Mouse (Mus musculus): Measurements from ENCODE around the gene Gm9774. TPM values are rescaled to one million over a fixed set of nuclear protein-coding genes. Genes with fewer than 3 reads are reported as not detected.

Gm9774 gene
- polyA plus RNA-seq, 1 experiment from 2014 or later: 9.1 TPM

DNA sequence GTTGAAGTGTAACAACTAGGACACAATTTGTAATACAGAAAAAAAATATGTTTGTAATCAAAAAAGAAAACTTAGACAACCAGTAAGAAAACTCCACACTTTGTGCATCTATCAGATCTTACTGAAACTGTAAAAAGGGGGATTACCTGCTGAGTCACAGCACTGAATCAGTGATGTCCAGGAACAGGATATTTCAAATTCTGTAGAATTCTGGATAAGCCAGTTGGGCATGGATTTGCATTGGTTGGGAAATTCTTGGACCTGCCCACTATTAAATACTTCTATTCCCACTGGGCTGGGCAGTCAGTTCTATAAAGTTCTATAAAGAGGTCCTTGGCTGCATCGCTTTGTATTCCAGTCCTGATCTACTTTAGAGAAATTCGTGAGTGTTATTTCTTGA, 11.4 kb downstream of the Gm9774 start, which contains the start of gene Sprr2j-ps:
TSS of gene Sprr2j-ps (plus strand) at position 301 of the 400 bp plus-strand sequence.
- no peak for DNase-seq (ENCODE audit: low spot score)
- Histone ChIP-seq H3K27me3 (replicated peaks; ENCODE audit: control insufficient read depth, insufficient read depth, low read length) (no peaks in the 10 kb centered on the region), H3K27ac (ENCODE audit: low read depth, low read length) (no peak within 1 kb of the TSS), H3K9me3 (ENCODE audit: control insufficient read depth, low read length) (no peaks in the 10 kb centered on the region), H3K9ac (ENCODE audit: low read depth, low read length) (no peak within 1 kb of the TSS), H3K36me3 (ENCODE audit: control insufficient read depth, insufficient read depth, low read length) (no peaks in the 10 kb centered on the region), H3K4me3 (ENCODE audit: low read depth, low read length) (no peak within 1 kb of the TSS), H3K4me1 (replicated peaks; ENCODE audit: control insufficient read depth, insufficient read depth, low read length) (no peaks in the 10 kb centered on the region), H3K4me2 (no peak within 1 kb of the TSS)
- 87% methylated on average over 2 of the region's 2 CpGs for WGBS
- no peak for ATAC-seq (replicated peaks; ENCODE audit: low FRiP score)

DNA sequence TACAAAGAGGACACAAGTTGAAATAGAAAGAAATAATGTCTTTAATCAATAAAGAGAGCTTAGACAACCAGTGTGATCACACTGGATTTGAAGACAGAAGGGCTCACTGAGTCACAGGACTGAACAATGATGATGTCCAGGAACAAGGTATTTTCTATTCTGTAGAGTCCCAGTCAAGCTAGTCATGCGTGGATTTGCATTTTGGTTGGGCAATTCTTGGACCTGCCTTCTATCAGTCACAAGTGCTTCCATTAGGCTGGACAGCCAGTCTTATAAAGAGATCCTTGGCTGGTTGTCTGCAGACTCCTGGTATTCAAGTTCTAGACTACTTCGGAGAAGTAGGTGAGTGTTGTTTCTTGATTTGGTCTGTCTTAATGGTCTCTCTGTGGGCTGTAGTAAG, 21.5 kb downstream of the Gm9774 start, which contains the start of gene Sprr2i:
TSS of gene Sprr2i (plus strand) at position 301 of the 400 bp plus-strand sequence.
- WGBS: 85% methylated on average over 2 of the region's 2 CpGs
- Histone ChIP-seq H3K4me3 (ENCODE audit: low read depth, low read length) (no peak within 1 kb of the TSS), H3K36me3 (ENCODE audit: control insufficient read depth, insufficient read depth, low read length) (no peaks in the 10 kb centered on the region), H3K4me1 (replicated peaks; ENCODE audit: control insufficient read depth, insufficient read depth, low read length) (no peaks in the 10 kb centered on the region), H3K27me3 (replicated peaks; ENCODE audit: control insufficient read depth, insufficient read depth, low read length) (no peaks in the 10 kb centered on the region), H3K27ac (ENCODE audit: low read depth, low read length) (no peak within 1 kb of the TSS), H3K9ac (ENCODE audit: low read depth, low read length) (no peak within 1 kb of the TSS), H3K9me3 (ENCODE audit: control insufficient read depth, low read length) (no peaks in the 10 kb centered on the region), H3K4me2 (no peak within 1 kb of the TSS)
- DNase-seq (ENCODE audit: low spot score) (no peak), ATAC-seq (replicated peaks; ENCODE audit: low FRiP score) (no peak)

DNA sequence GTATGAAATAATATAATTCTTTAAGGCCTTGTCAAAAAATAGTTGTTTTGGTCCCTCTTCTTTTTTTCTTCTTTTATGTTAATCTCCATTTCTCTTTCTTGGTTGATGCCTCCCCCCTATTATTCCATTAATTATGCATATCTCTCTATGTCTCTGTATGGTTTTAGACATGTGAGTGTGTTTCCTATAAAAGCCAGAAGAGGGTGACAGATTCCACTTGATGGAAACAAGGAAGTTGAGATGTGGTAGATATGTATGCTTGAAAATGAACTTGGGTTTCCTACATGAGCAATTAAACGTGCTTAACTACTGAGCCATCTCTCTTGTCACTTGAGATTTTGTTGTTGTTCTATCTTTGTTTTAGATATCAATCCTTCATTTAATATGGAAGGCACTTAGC, 34.9 kb downstream of the Gm9774 start:
- WGBS: 42% methylated on average over 1 of the region's 1 CpGs
- Histone ChIP-seq H3K36me3 (ENCODE audit: control insufficient read depth, insufficient read depth, low read length) (no peaks in the 10 kb centered on the region), H3K4me1 (replicated peaks; ENCODE audit: control insufficient read depth, insufficient read depth, low read length) (no peaks in the 10 kb centered on the region), H3K4me2 (no peak overlapping the region), H3K27ac (ENCODE audit: low read depth, low read length) (no peak overlapping the region), H3K9me3 (ENCODE audit: control insufficient read depth, low read length) (no peaks in the 10 kb centered on the region), H3K4me3 (ENCODE audit: low read depth, low read length) (no peak overlapping the region), H3K27me3 (replicated peaks; ENCODE audit: control insufficient read depth, insufficient read depth, low read length) (no peaks in the 10 kb centered on the region), H3K9ac (ENCODE audit: low read depth, low read length) (no peak overlapping the region)
- DNase-seq (ENCODE audit: low spot score) (no peak), ATAC-seq (replicated peaks; ENCODE audit: low FRiP score) (no peak)

DNA sequence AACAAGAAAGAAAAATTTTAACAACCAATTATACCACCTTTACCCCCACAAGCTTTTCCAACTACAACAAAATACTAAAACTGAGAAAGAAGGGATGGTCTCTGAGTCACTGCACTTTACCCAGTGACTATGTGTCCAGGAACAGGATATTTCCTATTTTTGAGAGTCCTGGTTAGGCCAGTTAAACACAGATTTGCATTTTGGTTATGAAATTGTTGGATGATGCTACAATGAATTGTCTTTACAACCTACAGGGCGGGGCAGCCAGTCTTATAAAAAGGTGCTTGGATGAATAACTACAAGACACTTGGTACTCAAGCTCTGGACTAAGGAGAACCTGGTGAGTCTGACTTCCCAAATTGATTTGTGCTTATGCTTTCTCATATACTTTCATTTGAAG, 43.8 kb downstream of the Gm9774 start, which contains the start of gene Sprr2h:
TSS of gene Sprr2h (plus strand) at position 301 of the 400 bp plus-strand sequence.
- Histone ChIP-seq H3K9ac (ENCODE audit: low read depth, low read length) (no peak within 1 kb of the TSS), H3K4me2 (no peak within 1 kb of the TSS), H3K4me1 (replicated peaks; ENCODE audit: control insufficient read depth, insufficient read depth, low read length) (no peaks in the 10 kb centered on the region), H3K9me3 (ENCODE audit: control insufficient read depth, low read length) (no peaks in the 10 kb centered on the region), H3K36me3 (ENCODE audit: control insufficient read depth, insufficient read depth, low read length) (no peaks in the 10 kb centered on the region), H3K27ac (ENCODE audit: low read depth, low read length) (no peak within 1 kb of the TSS), H3K4me3 (ENCODE audit: low read depth, low read length) (no peak within 1 kb of the TSS), H3K27me3 (replicated peaks; ENCODE audit: control insufficient read depth, insufficient read depth, low read length) (no peaks in the 10 kb centered on the region)
- no peak for ATAC-seq (replicated peaks; ENCODE audit: low FRiP score)
- 69% methylated on average over 1 of the region's 1 CpGs for WGBS
- DNase-seq (ENCODE audit: low spot score): no peak

Other genes with a start within 250 kb of the Gm9774 start
- gene Sprr2a1, start 213.6 kb downstream of the Gm9774 start, polyA plus RNA-seq (2014; fragmentation: Nextera tagmentation; extraction: Ambion mirVana): not detected in 2 replicates
- 1.1 TPM in 1 of 2 replicates, not detected in the other for gene Sprr2a2, start 213.5 kb downstream of the Gm9774 start, polyA plus RNA-seq (2014; fragmentation: Nextera tagmentation; extraction: Ambion mirVana)
- not detected in 2 replicates for gene Sprr2a3, start 144.0 kb downstream of the Gm9774 start, polyA plus RNA-seq (2014; fragmentation: Nextera tagmentation; extraction: Ambion mirVana)
- not detected in 2 replicates for gene Sprr2b, start 112.8 kb downstream of the Gm9774 start, polyA plus RNA-seq (2014; fragmentation: Nextera tagmentation; extraction: Ambion mirVana)
- gene Sprr2d, start 90.3 kb downstream of the Gm9774 start, polyA plus RNA-seq (2014; fragmentation: Nextera tagmentation; extraction: Ambion mirVana): not detected in 2 replicates
- not detected in 2 replicates for gene Sprr2e, start 77.3 kb downstream of the Gm9774 start, polyA plus RNA-seq (2014; fragmentation: Nextera tagmentation; extraction: Ambion mirVana)
- not detected in 2 replicates for gene Sprr2f, start 64.2 kb downstream of the Gm9774 start, polyA plus RNA-seq (2014; fragmentation: Nextera tagmentation; extraction: Ambion mirVana)
- not detected in 2 replicates for gene Sprr2h, start 43.7 kb downstream of the Gm9774 start, polyA plus RNA-seq (2014; fragmentation: Nextera tagmentation; extraction: Ambion mirVana)
- not detected in 2 replicates for gene Sprr2i, start 21.4 kb downstream of the Gm9774 start, polyA plus RNA-seq (2014; fragmentation: Nextera tagmentation; extraction: Ambion mirVana)
- gene Sprr2j-ps, start 11.3 kb downstream of the Gm9774 start, polyA plus RNA-seq (2014; fragmentation: Nextera tagmentation; extraction: Ambion mirVana): not detected in 2 replicates
- gene Sprr2k, start 3.2 kb upstream of the Gm9774 start, polyA plus RNA-seq (2014; fragmentation: Nextera tagmentation; extraction: Ambion mirVana): not detected in 2 replicates
- not detected in 2 replicates for gene Sprr1b, start 9.4 kb upstream of the Gm9774 start, polyA plus RNA-seq (2014; fragmentation: Nextera tagmentation; extraction: Ambion mirVana)
- not detected in 2 replicates for gene Sprr3, start 29.3 kb upstream of the Gm9774 start, polyA plus RNA-seq (2014; fragmentation: Nextera tagmentation; extraction: Ambion mirVana)
- gene Sprr1a, start 56.5 kb upstream of the Gm9774 start, polyA plus RNA-seq (2014; fragmentation: Nextera tagmentation; extraction: Ambion mirVana): not detected in 2 replicates
- not detected in 2 replicates for gene Sprr4, start 71.1 kb upstream of the Gm9774 start, polyA plus RNA-seq (2014; fragmentation: Nextera tagmentation; extraction: Ambion mirVana)
- not detected in 2 replicates for gene 2310046K23Rik, start 105.1 kb upstream of the Gm9774 start, polyA plus RNA-seq (2014; fragmentation: Nextera tagmentation; extraction: Ambion mirVana)
- gene Ivl, start 144.3 kb upstream of the Gm9774 start, polyA plus RNA-seq (2014; fragmentation: Nextera tagmentation; extraction: Ambion mirVana): 0.08 TPM in 1 of 2 replicates, not detected in the other
- gene Smcp, start 159.6 kb upstream of the Gm9774 start, polyA plus RNA-seq (2014; fragmentation: Nextera tagmentation; extraction: Ambion mirVana): 0.22 TPM in 1 of 2 replicates, not detected in the other
- not detected in 2 replicates for gene 2210017I01Rik, start 178.1 kb upstream of the Gm9774 start, polyA plus RNA-seq (2014; fragmentation: Nextera tagmentation; extraction: Ambion mirVana)
- not detected in 2 replicates for gene Lce6a, start 192.2 kb upstream of the Gm9774 start, polyA plus RNA-seq (2014; fragmentation: Nextera tagmentation; extraction: Ambion mirVana)
- not detected in 2 replicates for gene Lce1a1, start 218.9 kb upstream of the Gm9774 start, polyA plus RNA-seq (2014; fragmentation: Nextera tagmentation; extraction: Ambion mirVana)
- not detected in 2 replicates for gene Lce1b, start 227.5 kb upstream of the Gm9774 start, polyA plus RNA-seq (2014; fragmentation: Nextera tagmentation; extraction: Ambion mirVana)
- not detected in 2 replicates for gene Lce1a2, start 240.9 kb upstream of the Gm9774 start, polyA plus RNA-seq (2014; fragmentation: Nextera tagmentation; extraction: Ambion mirVana)
- not detected in 2 replicates for gene Lce1c, start 249.8 kb upstream of the Gm9774 start, polyA plus RNA-seq (2014; fragmentation: Nextera tagmentation; extraction: Ambion mirVana)